ENCODE assay signal across 19 mouse cellular contexts in genomic region chr4:95249031-95249430, GRCm38 (mm10).
"Had no signal": no experiment of that assay in that cellular context is flagged by ENCODE, and none has a peak within 500 bp of the region (broad histone marks: within the 10 kb centered on the region; RNA-seq: fewer than 3 reads in every experiment).

No protein-coding gene starts in this region.

- ATAC-seq: midbrain, embryonic 16.5 days had no signal

- H3K9ac ChIP-seq: lung, embryonic 14.5 days; midbrain, embryonic 12.5 days; neural tube, embryonic 13.5 days; neural tube, embryonic 15.5 days had no signal

- H3K4me2 ChIP-seq: lung, embryonic 14.5 days; midbrain, embryonic 12.5 days; neural tube, embryonic 13.5 days; neural tube, embryonic 15.5 days had no signal

- H3K9me3 ChIP-seq: midbrain, embryonic 10.5 days; midbrain, embryonic 12.5 days; neural tube, embryonic 13.5 days; neural tube, embryonic 15.5 days had no signal

- H3K27ac ChIP-seq: midbrain, embryonic 10.5 days; midbrain, embryonic 12.5 days; neural tube, embryonic 13.5 days; neural tube, embryonic 15.5 days had no signal

- DNase-seq: lung, adult 18-20 months; lung, embryonic 14.5 days; lung, postnatal 10 days; lung, postnatal 4 days; midbrain, embryonic 14.5 days; retina, postnatal 1 day; right cerebral cortex, adult 18-20 months; right cerebral cortex, postnatal 25 days; right cerebral cortex, postnatal 4 days; spleen, adult 18-20 months; thymus, adult 18-20 months; thymus, postnatal 14 days; thymus, postnatal 36 days had no signal

- H3K36me3 ChIP-seq: midbrain, embryonic 10.5 days; midbrain, embryonic 12.5 days; neural tube, embryonic 13.5 days; neural tube, embryonic 15.5 days had no signal

- H3K4me1 ChIP-seq: midbrain, embryonic 10.5 days; midbrain, embryonic 12.5 days; neural tube, embryonic 13.5 days; neural tube, embryonic 15.5 days had no signal

- H3K27me3 ChIP-seq: midbrain, embryonic 12.5 days; neural tube, embryonic 13.5 days; neural tube, embryonic 15.5 days had no signal

- H3K4me3 ChIP-seq: midbrain, embryonic 10.5 days; midbrain, embryonic 12.5 days; myocyte; neural tube, embryonic 13.5 days; neural tube, embryonic 15.5 days had no signal
